Mouse (Mus musculus): ENCODE data around the gene Nsfl1c.

DNA sequence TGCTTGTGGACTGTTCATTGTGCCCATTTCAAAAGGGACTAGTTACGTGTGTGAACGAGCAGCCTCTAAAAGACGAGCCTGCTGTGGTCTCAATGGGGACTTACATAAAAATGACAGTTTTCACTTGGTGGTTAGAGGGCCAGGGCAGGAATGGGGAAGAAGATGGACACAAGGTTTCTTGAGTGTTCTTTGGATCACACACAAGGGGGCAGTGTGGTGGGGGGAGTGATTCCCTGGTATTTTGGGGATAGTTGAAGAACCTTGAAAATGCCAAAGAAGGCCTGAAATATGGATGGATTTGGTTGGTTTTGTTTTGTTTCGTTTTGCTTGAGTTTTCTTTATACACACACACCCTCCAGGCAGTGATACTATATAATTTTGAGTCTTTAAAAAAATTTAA is 10.2 kb downstream of the Nsfl1c start:
- TF ChIP-seq CTCF (IDR thresholded peaks at IDR 0.05): peak; percentile 32
- no peak for TF ChIP-seq EP300 (IDR thresholded peaks at IDR 0.05)

All from lung, postnatal 0 days (tissue).